In genomic region chr11:77495507-77495906, GRCm38 (mm10) we compare ENCODE assay signal across 11 mouse cellular contexts. TPM values are rescaled to one million over a fixed set of nuclear protein-coding genes. Genes with fewer than 3 reads are reported as not detected.
DNase-seq lines count a peak whose midpoint lies in the region; ATAC-seq and TF ChIP-seq lines count a peak whose summit lies in the region.
"Had no signal": no experiment of that assay in that cellular context is flagged by ENCODE, and none has a peak within 500 bp of the region (broad histone marks: within the 10 kb centered on the region; RNA-seq: fewer than 3 reads in every experiment).

No protein-coding gene starts in this region.

- H3K4me1 ChIP-seq in heart, embryonic 11.5 days (ENCODE audit: control insufficient read depth, insufficient read depth, low read length): peaks cover 57% of the 10 kb centered on the region
- peaks cover 69% of the 10 kb centered on the region for H3K4me1 ChIP-seq in lung, embryonic 15.5 days
- peaks cover 36% of the 10 kb centered on the region for H3K4me1 ChIP-seq in hindbrain, postnatal 0 days (ENCODE audit: insufficient read depth, low read length)
- H3K4me1 ChIP-seq in stomach, embryonic 16.5 days (ENCODE audit: control insufficient read depth, insufficient read depth, low read length): peaks cover 58% of the 10 kb centered on the region

- H3K27ac ChIP-seq in heart, embryonic 11.5 days (ENCODE audit: low read depth, low read length): no peak overlapping the region
- peak overlapping the region; percentile 56; the same call in 1 of the 2 replicates for H3K27ac ChIP-seq in lung, embryonic 15.5 days
- H3K27ac ChIP-seq in hindbrain, postnatal 0 days: no peak overlapping the region
- H3K27ac ChIP-seq in stomach, embryonic 16.5 days (ENCODE audit: low read length): peak overlapping the region; percentile 66; the same call in 1 of the 2 replicates

- H3K27me3 ChIP-seq in heart, embryonic 11.5 days (ENCODE audit: control insufficient read depth, insufficient read depth, low read length): no peaks in the 10 kb centered on the region
- H3K27me3 ChIP-seq in lung, embryonic 15.5 days: no peaks in the 10 kb centered on the region
- no peaks in the 10 kb centered on the region for H3K27me3 ChIP-seq in hindbrain, postnatal 0 days (ENCODE audit: insufficient read depth, low read length)
- H3K27me3 ChIP-seq in stomach, embryonic 16.5 days (ENCODE audit: control insufficient read depth, insufficient read depth, low read length): no peaks in the 10 kb centered on the region

- DNase-seq in heart, postnatal 4 days: no peak
- no peak for DNase-seq in lung, postnatal 36 days
- no peak for DNase-seq in hindbrain, postnatal 0 days (ENCODE audit: low spot score)
- DNase-seq in frontal cortex, postnatal 36 days (ENCODE audit: low spot score in 2 of 2): no peak
- no peak for DNase-seq in spleen, adult 18-20 months
- DNase-seq: layer of hippocampus, adult 9-11 months had no signal

- peak overlapping the region; percentile 85; the same call in 1 of the 2 replicates for H3K4me2 ChIP-seq in heart, embryonic 11.5 days
- peak overlapping the region; percentile 92; the same call in 1 of the 2 replicates for H3K4me2 ChIP-seq in lung, embryonic 15.5 days
- H3K4me2 ChIP-seq in hindbrain, postnatal 0 days (ENCODE audit: low read depth, low read length): no peak overlapping the region
- no peak overlapping the region for H3K4me2 ChIP-seq in stomach, embryonic 16.5 days (ENCODE audit: low read depth, low read length)

- no peak overlapping the region for H3K9ac ChIP-seq in heart, embryonic 11.5 days (ENCODE audit: low read depth, low read length)
- H3K9ac ChIP-seq in lung, embryonic 15.5 days: no peak overlapping the region
- H3K9ac ChIP-seq in hindbrain, postnatal 0 days (replicated peaks; ENCODE audit: low read length): peak overlapping the region; percentile 97; the same call in 1 of the 2 replicates
- H3K9ac ChIP-seq in stomach, embryonic 16.5 days (ENCODE audit: low read length): 0 out of 2 replicates have a peak overlapping the region, but pooled peaks have one; percentile 1

- ATAC-seq in heart, embryonic 11.5 days (replicated peaks; ENCODE audit: insufficient number of reproducible peaks, low FRiP score, low TSS enrichment): no peak
- no peak for ATAC-seq in lung, embryonic 15.5 days (ENCODE audit: borderline replicate concordance, extremely low read depth, low FRiP score, low TSS enrichment)
- ATAC-seq in hindbrain, postnatal 0 days: no peak
- ATAC-seq in stomach, embryonic 16.5 days (ENCODE audit: insufficient read depth, low FRiP score): no peak
- ATAC-seq: CD4-positive, CD25-positive, alpha-beta regulatory T cell, adult 4 months had no signal

- no peak overlapping the region for H3K4me3 ChIP-seq in heart, embryonic 11.5 days (ENCODE audit: low read depth, low read length)
- no peak overlapping the region for H3K4me3 ChIP-seq in lung, embryonic 15.5 days
- H3K4me3 ChIP-seq in hindbrain, postnatal 0 days (ENCODE audit: low read length): no peak overlapping the region
- no peak overlapping the region for H3K4me3 ChIP-seq in stomach, embryonic 16.5 days (replicated peaks; ENCODE audit: low read length)

- peaks cover 7% of the 10 kb centered on the region for H3K36me3 ChIP-seq in heart, embryonic 11.5 days (ENCODE audit: control insufficient read depth, insufficient read depth, low read length)
- peaks cover 13% of the 10 kb centered on the region for H3K36me3 ChIP-seq in lung, embryonic 15.5 days
- peaks cover 10% of the 10 kb centered on the region for H3K36me3 ChIP-seq in hindbrain, postnatal 0 days (ENCODE audit: insufficient read depth, low read length)
- H3K36me3 ChIP-seq in stomach, embryonic 16.5 days (ENCODE audit: control insufficient read depth, insufficient read depth, low read length): 0 out of 2 replicates have a peak, but pooled peaks cover 4% of the 10 kb centered on the region

- H3K9me3 ChIP-seq in heart, embryonic 11.5 days (replicated peaks; ENCODE audit: control insufficient read depth, low read length): no peaks in the 10 kb centered on the region
- no peaks in the 10 kb centered on the region for H3K9me3 ChIP-seq in lung, embryonic 15.5 days
- H3K9me3 ChIP-seq in hindbrain, postnatal 0 days (ENCODE audit: low read length): no peaks in the 10 kb centered on the region
- H3K9me3 ChIP-seq in stomach, embryonic 16.5 days (replicated peaks; ENCODE audit: control insufficient read depth, low read length): no peaks in the 10 kb centered on the region

- no peak for TF ChIP-seq CTCF in hindbrain, postnatal 0 days (IDR thresholded peaks at IDR 0.05; ENCODE audit: low read depth)

RNA-seq across cellular contexts. Expression of gene Git1, which starts 2.1 kb away (rescaled TPM):
- polyA plus RNA-seq in heart, embryonic 11.5 days (2014; fragmentation: Nextera tagmentation; extraction: Ambion mirVana): 13.3 and 15.1 TPM in 2 replicates
- 10 to 100 TPM; 76.8 to 81.0 TPM for total RNA-seq in heart, postnatal 4 days (2021)
- 9.5 and 9.8 TPM in 2 replicates for polyA plus RNA-seq in lung, embryonic 15.5 days (2015; fragmentation: Nextera tagmentation; extraction: Ambion mirVana)
- 126 and 127 TPM in 2 replicates for total RNA-seq in hindbrain, postnatal 0 days (2014; rRNA removed)
- polyA plus RNA-seq in hindbrain, postnatal 0 days (2015; fragmentation: Nextera tagmentation; extraction: Ambion mirVana): 13.8 and 15.0 TPM in 2 replicates
- polyA plus RNA-seq in stomach, embryonic 16.5 days (2015; fragmentation: Nextera tagmentation; extraction: Ambion mirVana): 7.9 and 9.1 TPM in 2 replicates

RNA-seq across cellular contexts. Expression of gene Ankrd13b, which starts 6.0 kb away (rescaled TPM):
- 3.0 and 3.4 TPM in 2 replicates for polyA plus RNA-seq in heart, embryonic 11.5 days (2014; fragmentation: Nextera tagmentation; extraction: Ambion mirVana)
- 10 to 100 TPM; 17.3 to 17.4 TPM for total RNA-seq in heart, postnatal 4 days (2021)
- polyA plus RNA-seq in lung, embryonic 15.5 days (2015; fragmentation: Nextera tagmentation; extraction: Ambion mirVana): 6.5 and 7.1 TPM in 2 replicates
- 71.6 and 77.1 TPM in 2 replicates for total RNA-seq in hindbrain, postnatal 0 days (2014; rRNA removed)
- polyA plus RNA-seq in hindbrain, postnatal 0 days (2015; fragmentation: Nextera tagmentation; extraction: Ambion mirVana): 27.1 and 30.6 TPM in 2 replicates
- polyA plus RNA-seq in stomach, embryonic 16.5 days (2015; fragmentation: Nextera tagmentation; extraction: Ambion mirVana): 2.4 and 2.8 TPM in 2 replicates

RNA-seq across cellular contexts. Expression of gene Abhd15, which starts 19.4 kb away (rescaled TPM):
- 0.82 and 1.5 TPM in 2 replicates for polyA plus RNA-seq in heart, embryonic 11.5 days (2014; fragmentation: Nextera tagmentation; extraction: Ambion mirVana)
- total RNA-seq in heart, postnatal 4 days (2021): 1 to 10 TPM; 1.4 to 1.5 TPM
- 3.8 and 4.0 TPM in 2 replicates for polyA plus RNA-seq in lung, embryonic 15.5 days (2015; fragmentation: Nextera tagmentation; extraction: Ambion mirVana)
- 3.6 and 4.7 TPM in 2 replicates for total RNA-seq in hindbrain, postnatal 0 days (2014; rRNA removed)
- 2.1 TPM in 2 replicates for polyA plus RNA-seq in hindbrain, postnatal 0 days (2015; fragmentation: Nextera tagmentation; extraction: Ambion mirVana)
- 3.2 and 4.2 TPM in 2 replicates for polyA plus RNA-seq in stomach, embryonic 16.5 days (2015; fragmentation: Nextera tagmentation; extraction: Ambion mirVana)

RNA-seq across cellular contexts. Expression of gene Trp53i13, which starts 20.3 kb away (rescaled TPM):
- polyA plus RNA-seq in heart, embryonic 11.5 days (2014; fragmentation: Nextera tagmentation; extraction: Ambion mirVana): 23.0 and 24.8 TPM in 2 replicates
- 10 to 100 TPM; 12.0 to 13.7 TPM for total RNA-seq in heart, postnatal 4 days (2021)
- 42.7 and 43.1 TPM in 2 replicates for polyA plus RNA-seq in lung, embryonic 15.5 days (2015; fragmentation: Nextera tagmentation; extraction: Ambion mirVana)
- total RNA-seq in hindbrain, postnatal 0 days (2014; rRNA removed): 13.7 and 17.8 TPM in 2 replicates
- 14.3 and 17.2 TPM in 2 replicates for polyA plus RNA-seq in hindbrain, postnatal 0 days (2015; fragmentation: Nextera tagmentation; extraction: Ambion mirVana)
- 25.1 and 25.5 TPM in 2 replicates for polyA plus RNA-seq in stomach, embryonic 16.5 days (2015; fragmentation: Nextera tagmentation; extraction: Ambion mirVana)

RNA-seq across cellular contexts. Expression of gene Gm10392, which starts 23.5 kb away (rescaled TPM):
- polyA plus RNA-seq in heart, embryonic 11.5 days (2014; fragmentation: Nextera tagmentation; extraction: Ambion mirVana): 0.13 TPM in 1 of 2 replicates, not detected in the other
- total RNA-seq in heart, postnatal 4 days (2021): not detected
- polyA plus RNA-seq in lung, embryonic 15.5 days (2015; fragmentation: Nextera tagmentation; extraction: Ambion mirVana): 0.10 and 0.11 TPM in 2 replicates
- total RNA-seq in hindbrain, postnatal 0 days (2014; rRNA removed): not detected in 2 replicates
- polyA plus RNA-seq in hindbrain, postnatal 0 days (2015; fragmentation: Nextera tagmentation; extraction: Ambion mirVana): not detected in 2 replicates
- polyA plus RNA-seq in stomach, embryonic 16.5 days (2015; fragmentation: Nextera tagmentation; extraction: Ambion mirVana): 0.17 TPM in 1 of 2 replicates, not detected in the other
- polyA plus RNA-seq: stomach, embryonic 14.5 days had no signal

Comparison
In these comparisons a context has a peak if more than half of its experiments do, and no peak if none do; other contexts are left out.
1. H3K27ac ChIP-seq: peak in lung, embryonic 15.5 days (single experiment) and stomach, embryonic 16.5 days (single experiment); none in heart, embryonic 11.5 days (single experiment) and hindbrain, postnatal 0 days (single experiment).
2. H3K4me2 ChIP-seq: peak in heart, embryonic 11.5 days (single experiment) and lung, embryonic 15.5 days (single experiment); none in hindbrain, postnatal 0 days (single experiment) and stomach, embryonic 16.5 days (single experiment).
3. H3K9ac ChIP-seq: peak in hindbrain, postnatal 0 days (single experiment) and stomach, embryonic 16.5 days (single experiment); none in heart, embryonic 11.5 days (single experiment) and lung, embryonic 15.5 days (single experiment).